Mouse (Mus musculus): ENCODE measurements around the gene Polr3g.
"Not testable (repeated sequence)": the region's sequence is repeated elsewhere in the genome, so short reads cannot be mapped to it uniquely, and the experiment has no call there.

The Polr3g gene

GRCm38 (mm10) chr13:81690477-81690876, 20.3 kb downstream of the Polr3g start:
- in situ Hi-C loops (cut with MboI, MseI): no loop called here

DNA sequence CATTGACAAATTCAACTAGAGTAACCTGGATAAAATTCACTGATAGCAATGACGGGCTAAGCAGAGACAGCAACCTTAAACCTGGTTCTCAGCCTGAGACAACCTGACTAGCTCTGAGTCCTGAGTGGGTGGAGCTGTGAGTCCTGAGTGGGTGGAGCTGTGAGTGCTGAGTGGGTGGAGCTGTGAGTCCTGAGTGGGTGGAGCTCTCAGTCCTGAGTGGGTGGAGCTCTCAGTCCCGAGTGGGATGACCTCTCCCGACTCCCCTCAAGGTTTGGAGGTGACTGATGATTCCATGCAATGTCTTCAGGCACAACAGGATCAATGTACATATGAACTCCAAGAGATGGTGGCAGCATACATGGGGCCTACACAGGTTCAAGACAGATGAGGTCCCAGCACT, 21.2 kb downstream of the Polr3g start:
- in situ Hi-C loops (cut with MboI, MseI): no loop called here

GRCm38 (mm10) chr13:81684884-81685283, 25.9 kb downstream of the Polr3g start:
- in situ Hi-C loops (cut with MboI, MseI): no loop called here

DNA sequence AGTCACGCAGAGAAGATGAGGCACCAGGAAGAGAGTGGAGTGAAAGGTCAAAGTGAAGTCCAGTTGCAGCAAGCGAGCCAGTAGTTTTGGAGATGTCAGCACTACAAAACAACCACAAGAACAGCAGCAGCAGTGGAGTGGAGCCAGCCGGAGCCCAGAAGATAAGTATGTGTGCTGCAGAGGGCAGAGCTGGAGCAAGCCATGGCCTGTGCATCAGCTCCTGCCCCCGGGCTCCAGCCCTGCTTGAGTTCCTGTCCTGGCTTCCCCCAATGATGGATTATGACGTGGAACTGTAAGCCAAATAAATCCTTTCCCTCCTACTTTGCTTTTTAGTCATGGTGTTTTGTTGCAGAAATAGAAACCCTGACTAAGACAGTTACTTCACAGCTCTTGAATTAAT, 26.6 kb downstream of the Polr3g start:
- in situ Hi-C loops (cut with MboI, MseI): no loop called here

GRCm38 (mm10) chr13:81683107-81683506, 27.7 kb downstream of the Polr3g start:
- in situ Hi-C loops (cut with MboI, MseI): no loop called here

DNA sequence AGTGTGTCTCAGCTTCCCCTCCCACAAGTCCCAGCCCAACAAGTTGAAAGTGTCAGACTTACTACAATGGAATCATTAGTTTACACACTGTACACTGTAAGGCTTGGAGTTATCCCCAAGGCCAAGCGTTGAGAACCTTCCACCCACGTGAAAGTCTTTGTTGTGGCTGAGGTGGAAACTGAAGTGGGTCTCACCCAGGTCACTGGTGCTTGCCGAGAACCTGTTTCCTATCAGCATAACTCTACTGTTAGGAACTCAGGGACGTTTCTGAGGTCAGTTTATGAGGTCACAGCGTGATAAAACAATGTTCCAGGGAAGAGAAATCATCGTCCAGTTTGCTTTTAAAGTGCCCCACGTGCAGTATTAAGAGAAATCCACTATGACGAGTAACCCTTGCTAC, 35.5 kb downstream of the Polr3g start:
- in situ Hi-C loops (cut with MboI, MseI): no loop called here

- in situ Hi-C loops (cut with MboI, MseI): loop anchor here in 1 of 2 experiments (5.0 kb wide), 1 partner anchor 45 kb away; the partner anchor contains the start of genes Mblac2 and Polr3g
Observed at GRCm38 (mm10) chr13:81667713-81668112, 43.1 kb downstream of the Polr3g start.

- in situ Hi-C loops (cut with MboI, MseI): no loop called here
Observed at GRCm38 (mm10) chr13:81664331-81664698, 46.5 kb downstream of the Polr3g start.

GRCm38 (mm10) chr13:81663566-81664330, 47.1 kb downstream of the Polr3g start:
- in situ Hi-C loops (cut with MboI, MseI): no loop called here

DNA sequence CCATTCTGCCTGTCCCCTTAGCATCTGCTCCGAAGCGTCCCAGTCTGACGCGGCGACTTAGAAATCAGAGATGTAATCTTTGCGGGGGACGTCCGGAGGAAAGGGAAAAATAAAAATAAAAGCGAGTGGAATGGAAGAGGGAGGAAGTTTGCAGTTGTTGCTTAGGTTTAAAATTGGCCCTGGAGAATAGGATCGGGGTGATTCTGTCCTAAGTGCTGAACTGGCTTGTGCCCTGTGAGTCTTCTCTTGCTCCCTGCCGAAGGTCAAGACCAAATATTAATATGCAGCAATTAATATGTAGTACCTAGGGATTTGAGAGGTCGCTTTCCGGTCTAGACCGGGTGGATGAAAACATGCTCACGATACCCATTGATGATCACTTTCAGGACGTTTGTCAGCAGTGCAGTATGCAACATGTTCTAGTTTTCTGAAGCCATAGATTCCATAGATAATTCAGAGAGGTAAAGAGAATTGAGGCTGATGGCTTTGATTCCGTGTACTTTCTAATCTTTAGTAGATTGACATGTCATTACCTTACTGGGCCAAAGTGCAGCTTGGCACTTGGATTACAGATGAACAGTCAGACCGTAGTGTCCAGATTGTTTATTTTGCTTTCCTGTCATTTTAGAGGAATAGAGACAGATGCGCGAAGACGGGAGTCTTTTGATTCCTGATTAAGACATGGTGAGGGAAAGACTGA, 52.6 kb downstream of the Polr3g start:
- in situ Hi-C loops (cut with MboI, MseI): no loop called here

DNA sequence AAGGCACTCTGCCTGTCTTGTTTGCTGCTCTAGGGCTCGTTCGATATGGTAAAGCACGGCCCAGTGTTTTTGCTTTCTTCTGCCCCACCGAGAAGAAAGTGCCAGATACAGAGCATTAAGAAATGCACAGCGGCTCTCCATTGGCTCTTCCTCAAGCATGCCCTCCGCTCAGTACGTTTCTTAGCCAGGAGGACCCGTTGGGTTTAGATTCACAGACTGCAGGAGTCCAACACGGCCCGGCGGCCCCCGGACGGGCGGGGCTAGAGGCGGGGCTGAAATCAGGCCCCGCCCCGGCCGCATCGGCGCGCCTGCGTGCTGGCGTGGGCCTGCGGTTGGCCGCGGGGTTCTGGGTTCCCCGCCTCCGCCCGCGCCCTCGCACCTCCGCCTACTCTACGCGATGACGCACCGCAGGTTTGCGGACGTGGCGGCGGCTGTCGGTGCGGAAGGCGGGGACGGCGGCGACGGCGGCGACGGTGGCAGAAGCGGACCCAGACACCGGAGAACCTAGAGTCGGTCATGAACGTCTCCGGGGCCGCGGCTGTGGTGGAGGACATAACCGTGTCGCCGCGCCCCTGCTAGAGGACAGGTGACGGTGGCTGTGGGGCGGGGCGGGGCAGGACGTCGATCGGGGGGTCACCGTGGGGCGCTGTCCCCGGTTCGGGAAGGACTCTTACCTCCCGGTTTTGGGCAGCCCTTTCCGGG, 53.3 kb downstream of the Polr3g start, which contains the start of gene Lysmd3:
Lysmd3 (plus strand) TSS at position 313 of the 702 bp plus-strand sequence.
- in situ Hi-C loops (cut with MboI, MseI): no loop called here

DNA sequence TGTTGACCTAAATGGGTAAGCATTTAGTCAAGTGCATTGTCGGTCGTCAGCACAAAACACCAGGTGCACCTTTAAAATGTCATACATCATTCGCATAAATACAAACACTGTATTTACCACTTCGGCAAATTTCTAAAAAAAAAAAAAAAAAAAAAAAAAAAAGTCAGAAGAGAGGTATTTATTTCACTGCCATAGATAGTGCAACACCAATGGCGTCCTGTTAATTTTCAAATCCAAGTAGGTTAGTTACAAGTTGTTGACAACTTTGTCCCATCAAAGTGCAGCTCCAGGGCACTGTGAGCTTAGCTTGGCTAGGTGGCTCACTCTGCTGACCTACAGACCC, 53.8 kb downstream of the Polr3g start:
- in situ Hi-C loops (cut with MboI, MseI): no loop called here

DNA sequence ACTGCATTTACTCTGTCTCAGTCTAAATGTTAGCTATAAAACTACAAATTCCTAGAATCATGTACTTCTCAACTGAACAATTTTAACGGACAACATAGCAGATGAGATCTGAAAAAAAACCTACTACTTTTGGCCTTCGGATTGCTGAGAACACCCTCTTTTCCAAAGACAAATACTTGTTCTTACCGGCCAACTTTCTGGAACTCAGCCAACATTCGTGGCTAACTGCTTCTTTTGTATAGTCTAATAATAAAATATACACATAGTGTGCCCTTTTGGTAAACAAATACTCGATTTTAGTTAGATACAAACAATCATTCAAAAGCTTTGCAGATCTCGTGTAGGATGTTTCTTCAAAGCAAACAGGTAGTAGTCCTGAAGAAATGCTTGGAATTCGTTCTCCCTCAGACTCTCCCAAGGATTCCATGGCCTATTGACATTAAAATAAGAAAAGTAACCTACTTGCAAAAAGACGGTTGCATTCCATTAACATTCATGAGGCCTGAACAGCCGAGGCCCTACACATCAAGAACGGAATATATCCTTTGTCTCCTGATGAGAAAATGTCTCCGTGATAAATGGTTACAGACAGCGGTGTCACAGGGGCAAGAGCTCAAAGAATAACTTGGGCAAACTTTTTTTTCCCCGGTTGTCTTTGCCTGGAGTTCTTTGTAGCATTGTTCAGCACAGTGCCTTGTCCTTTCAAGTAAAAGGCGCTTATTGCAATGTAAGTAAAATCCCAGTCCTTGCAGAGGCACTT, 54.5 kb downstream of the Polr3g start:
- in situ Hi-C loops (cut with MboI, MseI): no loop called here

DNA sequence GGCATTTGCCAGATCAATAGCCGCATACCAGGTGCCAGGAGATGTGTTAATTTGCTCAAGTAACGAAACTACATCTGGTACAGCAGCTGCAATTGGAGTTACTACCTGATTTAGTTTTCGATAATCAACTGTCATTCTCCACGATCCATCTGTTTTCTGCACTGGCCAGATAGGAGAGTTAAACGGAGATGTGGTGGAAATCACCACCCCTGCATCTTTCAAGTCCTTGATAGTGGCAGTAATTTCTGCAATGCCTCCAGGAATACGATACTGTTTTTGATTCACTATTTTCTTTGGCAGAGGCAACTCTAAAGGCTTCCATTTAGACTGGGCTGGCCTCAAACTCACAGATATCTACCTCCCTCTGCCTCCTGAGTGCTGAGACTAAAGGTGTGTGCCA, 60.4 kb downstream of the Polr3g start:
- in situ Hi-C loops (cut with MboI, MseI): not testable (repeated sequence)

DNA sequence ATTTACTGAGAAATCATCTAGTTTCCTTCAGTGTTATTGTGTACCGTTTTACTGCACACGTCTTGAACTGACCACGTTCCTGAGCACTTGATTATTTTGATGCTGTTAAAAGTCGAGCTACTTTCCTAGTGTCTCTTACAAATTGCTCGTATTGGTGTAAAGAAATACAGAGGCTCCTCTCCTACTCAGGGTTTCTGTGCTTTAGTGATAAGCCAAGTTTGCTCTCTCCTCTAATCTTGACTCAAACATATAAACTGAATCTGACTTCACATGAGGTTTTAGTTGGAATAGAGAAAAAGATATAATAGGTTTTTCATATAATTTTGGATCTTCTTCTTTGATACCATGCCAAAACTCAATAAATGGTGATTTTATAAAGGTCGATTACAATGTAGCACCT, 64.5 kb downstream of the Polr3g start:
- in situ Hi-C loops (cut with MboI, MseI): loop anchor here (5.0 to 25.0 kb wide), 3 partner anchors 209 to 784 kb away; partner anchors contain the start of gene Arrdc3 (in 1 of the 2)

DNA sequence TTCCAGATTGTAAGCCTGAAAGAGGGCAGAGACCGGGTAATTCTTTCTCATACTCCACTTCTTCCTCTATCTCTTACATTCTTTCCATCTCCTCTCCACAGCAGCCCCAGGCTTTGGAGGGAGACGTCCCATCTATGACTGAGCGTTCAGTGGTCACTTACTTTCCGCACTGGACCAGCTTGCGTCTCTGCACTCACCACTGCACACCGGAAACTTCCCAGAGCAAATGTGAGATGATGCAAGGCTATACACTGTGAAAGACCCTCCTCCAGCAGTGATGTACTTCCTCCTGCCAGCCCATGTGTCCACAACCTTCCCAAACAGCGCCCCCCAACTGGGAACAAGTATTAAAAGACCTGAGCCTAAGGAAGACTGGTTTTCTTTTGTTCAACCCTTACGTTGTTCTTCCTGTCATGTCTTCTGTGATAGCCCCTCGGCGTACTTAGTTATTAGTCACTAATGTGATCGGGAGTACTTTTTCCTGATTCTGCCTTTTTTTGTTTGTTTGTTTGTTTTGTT, 66.7 kb downstream of the Polr3g start:
- in situ Hi-C loops (cut with MboI, MseI): loop anchor here (5.0 to 25.0 kb wide), 3 partner anchors 207 to 782 kb away; partner anchors contain the start of gene Arrdc3 (in 1 of the 2)

DNA sequence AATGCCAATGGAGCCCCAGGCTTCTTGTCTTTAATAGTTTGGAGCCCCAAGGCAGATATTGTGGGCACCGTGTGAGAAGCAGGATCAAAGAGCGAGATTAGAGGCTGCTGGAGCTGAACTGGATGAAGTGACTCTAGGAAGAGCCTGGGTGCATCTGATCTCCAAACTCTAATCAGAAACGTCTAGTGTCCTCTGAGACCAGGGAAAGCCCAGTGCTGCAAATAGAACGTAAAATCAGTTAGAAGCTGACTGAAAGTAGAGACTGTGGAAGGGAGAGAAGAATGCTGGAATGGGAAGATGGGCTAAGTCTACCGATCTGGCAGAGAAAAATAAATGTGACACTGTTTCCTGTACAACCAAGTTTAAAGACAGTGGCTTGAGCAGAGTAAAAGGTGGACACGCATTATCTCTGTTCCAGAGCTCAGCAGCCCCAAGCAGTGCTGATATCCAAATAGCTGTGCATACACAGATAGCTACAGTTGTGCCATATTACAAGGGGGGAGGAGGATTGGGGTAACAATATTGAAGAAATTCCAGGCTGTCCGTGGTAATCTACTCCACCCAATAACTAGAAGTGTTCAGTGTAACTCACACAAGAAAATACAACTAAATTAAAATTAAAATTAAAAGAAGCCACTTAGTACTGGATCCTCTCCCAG, 68.2 kb downstream of the Polr3g start:
- in situ Hi-C loops (cut with MboI, MseI): loop anchor here (5.0 to 25.0 kb wide), 3 partner anchors 205 to 780 kb away; partner anchors contain the start of gene Arrdc3 (in 1 of the 2)

DNA sequence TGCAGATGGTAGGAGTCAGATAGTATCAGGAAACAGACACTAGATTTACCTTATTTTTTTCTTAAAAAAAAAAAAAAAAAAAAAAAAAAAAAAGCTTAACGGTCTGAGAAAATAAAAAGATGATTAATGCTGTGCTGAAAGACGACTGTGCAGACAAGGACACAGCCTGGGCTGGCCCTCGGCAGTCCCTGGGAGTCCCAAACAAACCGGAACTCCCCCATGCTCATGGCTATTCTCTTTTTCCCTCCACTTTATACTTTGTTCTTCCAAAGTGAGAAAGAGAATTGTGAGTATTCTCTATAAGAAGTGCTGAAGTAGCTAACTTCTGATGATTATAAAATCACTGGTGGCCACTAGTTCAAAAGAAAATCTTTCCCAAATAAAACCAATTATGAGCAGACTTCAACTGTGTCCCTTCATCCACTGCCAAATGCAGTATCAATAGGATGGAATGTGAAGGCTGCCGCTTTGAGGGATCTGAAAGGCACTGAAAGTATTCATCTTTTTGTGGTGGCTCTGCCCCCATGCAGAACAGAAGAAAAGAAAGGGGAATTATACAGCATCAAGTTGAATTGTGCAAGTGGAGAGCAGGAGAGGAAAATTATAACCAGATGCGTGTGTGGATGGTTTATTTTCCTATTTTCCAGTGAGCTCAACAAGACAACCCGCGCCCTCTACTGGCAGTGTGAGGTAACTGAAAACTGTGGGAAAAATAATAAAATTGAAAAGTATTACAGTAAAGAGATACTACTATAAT, 69.3 kb downstream of the Polr3g start:
- in situ Hi-C loops (cut with MboI, MseI): loop anchor here (5.0 to 25.0 kb wide), 3 partner anchors 204 to 779 kb away; partner anchors contain the start of gene Arrdc3 (in 1 of the 2)

DNA sequence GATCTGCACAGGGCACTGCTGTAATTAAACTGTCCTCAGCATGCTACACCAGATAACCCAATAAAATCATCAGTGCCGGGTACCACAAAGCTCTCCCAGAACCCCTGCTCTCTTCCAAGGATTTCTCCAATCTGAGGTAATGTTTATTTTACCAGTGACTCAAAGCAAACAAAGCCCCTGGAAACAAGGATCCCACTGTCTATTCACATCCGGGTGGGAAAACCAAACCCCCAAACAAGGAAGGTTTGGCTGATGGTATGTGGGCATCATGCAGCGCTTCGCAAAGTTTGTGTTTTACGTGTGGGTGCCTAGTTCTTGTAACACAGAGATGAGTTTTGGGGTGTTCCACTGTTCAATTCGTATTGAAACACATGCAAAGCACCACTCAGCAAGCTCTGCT, 69.9 kb downstream of the Polr3g start:
- in situ Hi-C loops (cut with MboI, MseI): loop anchor here (5.0 to 25.0 kb wide), 3 partner anchors 204 to 779 kb away; partner anchors contain the start of gene Arrdc3 (in 1 of the 2)

GRCm38 (mm10) chr13:81639624-81640023, 71.2 kb downstream of the Polr3g start:
- in situ Hi-C loops (cut with MboI, MseI): loop anchor here (5.0 to 25.0 kb wide), 3 partner anchors 202 to 777 kb away; partner anchors contain the start of gene Arrdc3 (in 1 of the 2)

All from T-helper 17 cell (primary cell).